Mouse (Mus musculus): ENCODE data around the gene Phlpp2. TPM values are rescaled to one million over a fixed set of nuclear protein-coding genes. Genes with fewer than 3 reads are reported as not detected.
"Not testable (repeated sequence)": the region's sequence is repeated elsewhere in the genome, so short reads cannot be mapped to it uniquely, and the experiment has no call there.

Gene Phlpp2
- polyA plus RNA-seq, 1 experiment from 2014 or later: 3.4 TPM

- no peaks in the 10 kb centered on the region for H3K9me3 ChIP-seq (replicated peaks)
- H3K4me2 ChIP-seq: peak overlapping the region; percentile 86
- WGBS: under 1% methylated on average over 63 of the region's 78 CpGs
- ATAC-seq: peak; percentile 88
- peak overlapping the region; percentile 97 for H3K4me3 ChIP-seq
- peak overlapping the region; percentile 96 for H3K9ac ChIP-seq
- peaks cover 14% of the 10 kb centered on the region; the same call in 1 of the 2 replicates for H3K4me1 ChIP-seq
- H3K27me3 ChIP-seq: no peaks in the 10 kb centered on the region
- peak overlapping the region; percentile 88 for H3K27ac ChIP-seq
- peaks cover 9% of the 10 kb centered on the region; the same call in 1 of the 2 replicates for H3K36me3 ChIP-seq (ENCODE audit: poor library complexity, severe bottlenecking)
Observed at GRCm38 (mm10) chr8:109868680-109869361, 479 bp downstream of the Phlpp2 start.

GRCm38 (mm10) chr8:109871056-109871455, 2.7 kb downstream of the Phlpp2 start:
- Histone ChIP-seq H3K9me3 (replicated peaks) (no peaks in the 10 kb centered on the region), H3K4me2 (no peak overlapping the region), H3K4me3 (no peak overlapping the region), H3K27me3 (no peaks in the 10 kb centered on the region), H3K27ac (no peak overlapping the region), H3K4me1 (peaks cover 14% of the 10 kb centered on the region; the same call in 1 of the 2 replicates), H3K9ac (no peak overlapping the region), H3K36me3 (ENCODE audit: poor library complexity, severe bottlenecking) (peaks cover 9% of the 10 kb centered on the region; the same call in 1 of the 2 replicates)
- WGBS: 89% methylated on average over 1 of the region's 1 CpGs
- no peak for ATAC-seq

DNA sequence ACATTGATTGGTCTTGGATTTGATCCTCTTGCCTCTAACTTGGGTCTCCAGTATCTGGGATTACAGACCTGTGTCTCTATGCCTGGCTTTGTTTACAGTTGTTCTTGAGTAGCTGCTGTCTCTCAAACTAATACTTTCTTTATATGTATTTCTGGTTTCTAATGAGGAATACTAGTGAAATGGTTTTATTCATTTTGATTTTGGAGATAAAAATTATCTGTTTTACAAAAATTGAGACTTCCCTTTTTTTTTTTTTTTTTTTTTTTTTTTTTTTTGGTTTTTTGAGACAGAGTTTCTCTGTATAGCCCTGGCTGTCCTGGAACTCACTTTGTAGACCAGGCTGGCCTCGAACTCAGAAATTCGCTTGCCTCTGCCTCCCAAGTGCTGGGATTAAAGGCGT, 5.5 kb downstream of the Phlpp2 start:
- H3K4me1 ChIP-seq: peaks cover 10% of the 10 kb centered on the region; the same call in 1 of the 2 replicates
- H3K36me3 ChIP-seq (ENCODE audit: poor library complexity, severe bottlenecking): peaks cover 30% of the 10 kb centered on the region
- H3K27me3 ChIP-seq; ATAC-seq; H3K9me3 ChIP-seq (replicated peaks); H3K9ac ChIP-seq; H3K4me2 ChIP-seq; H3K27ac ChIP-seq; H3K4me3 ChIP-seq: not testable (repeated sequence)
- 87% methylated on average over 3 of the region's 3 CpGs for WGBS

- no peak overlapping the region for H3K4me3 ChIP-seq
- H3K36me3 ChIP-seq (ENCODE audit: poor library complexity, severe bottlenecking): peaks cover 46% of the 10 kb centered on the region
- H3K9me3 ChIP-seq (replicated peaks): no peaks in the 10 kb centered on the region
- no peak for ATAC-seq
- H3K27ac ChIP-seq: no peak overlapping the region
- H3K4me2 ChIP-seq: no peak overlapping the region
- H3K27me3 ChIP-seq: no peaks in the 10 kb centered on the region
- no peak overlapping the region for H3K9ac ChIP-seq
- no peaks in the 10 kb centered on the region for H3K4me1 ChIP-seq
- 94% methylated on average over 5 of the region's 5 CpGs for WGBS
Observed at GRCm38 (mm10) chr8:109880012-109880662, 11.8 kb downstream of the Phlpp2 start.

- peaks cover 35% of the 10 kb centered on the region for H3K36me3 ChIP-seq (ENCODE audit: poor library complexity, severe bottlenecking)
- H3K4me3 ChIP-seq: no peak overlapping the region
- H3K4me2 ChIP-seq: no peak overlapping the region
- no peak overlapping the region for H3K9ac ChIP-seq
- no peak overlapping the region for H3K27ac ChIP-seq
- no peak for ATAC-seq
- no peaks in the 10 kb centered on the region for H3K4me1 ChIP-seq
- H3K9me3 ChIP-seq (replicated peaks): no peaks in the 10 kb centered on the region
- no peaks in the 10 kb centered on the region for H3K27me3 ChIP-seq
Observed at GRCm38 (mm10) chr8:109885294-109885693, 17.0 kb downstream of the Phlpp2 start.

DNA sequence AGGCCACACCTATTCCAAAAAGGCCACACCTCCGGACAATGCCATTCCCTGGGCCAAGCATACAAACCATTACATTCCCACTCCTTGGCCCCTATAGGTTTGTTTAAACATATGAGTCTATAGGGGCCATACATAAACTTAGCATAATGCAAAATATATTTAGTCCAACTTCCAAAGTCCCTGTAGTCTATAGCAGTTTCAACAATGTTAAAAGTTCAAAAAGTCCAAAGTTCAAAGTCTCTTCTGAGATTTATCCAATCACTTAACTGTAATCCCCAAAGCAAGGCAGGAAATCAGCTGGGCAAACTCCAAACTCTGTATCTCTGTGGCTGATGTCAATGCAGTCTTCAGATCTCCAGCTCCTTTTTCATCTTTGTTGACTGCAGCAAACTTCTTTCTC, 20.9 kb downstream of the Phlpp2 start:
- no peaks in the 10 kb centered on the region for H3K27me3 ChIP-seq
- H3K4me1 ChIP-seq: no peaks in the 10 kb centered on the region
- H3K4me2 ChIP-seq: no peak overlapping the region
- H3K36me3 ChIP-seq (ENCODE audit: poor library complexity, severe bottlenecking): peaks cover 36% of the 10 kb centered on the region
- no peak overlapping the region for H3K4me3 ChIP-seq
- H3K27ac ChIP-seq: no peak overlapping the region
- H3K9me3 ChIP-seq (replicated peaks): no peaks in the 10 kb centered on the region
- ATAC-seq: no peak
- H3K9ac ChIP-seq: no peak overlapping the region
- 92% methylated on average over 1 of the region's 1 CpGs for WGBS

GRCm38 (mm10) chr8:109890794-109891585, 22.6 kb downstream of the Phlpp2 start:
- H3K4me2 ChIP-seq: no peak overlapping the region
- H3K9ac ChIP-seq: no peak overlapping the region
- WGBS: 94% methylated on average over 3 of the region's 3 CpGs
- peaks cover 37% of the 10 kb centered on the region for H3K36me3 ChIP-seq (ENCODE audit: poor library complexity, severe bottlenecking)
- H3K4me1 ChIP-seq: no peaks in the 10 kb centered on the region
- H3K4me3 ChIP-seq: no peak overlapping the region
- no peak overlapping the region for H3K27ac ChIP-seq
- H3K9me3 ChIP-seq (replicated peaks): no peaks in the 10 kb centered on the region
- no peaks in the 10 kb centered on the region for H3K27me3 ChIP-seq
- no peak for ATAC-seq

GRCm38 (mm10) chr8:109894636-109895035, 26.3 kb downstream of the Phlpp2 start:
- WGBS: 94% methylated on average over 1 of the region's 1 CpGs
- H3K4me2 ChIP-seq: no peak overlapping the region
- H3K9ac ChIP-seq: no peak overlapping the region
- peaks cover 25% of the 10 kb centered on the region for H3K36me3 ChIP-seq (ENCODE audit: poor library complexity, severe bottlenecking)
- H3K4me1 ChIP-seq: no peaks in the 10 kb centered on the region
- ATAC-seq: no peak
- H3K27ac ChIP-seq: no peak overlapping the region
- H3K9me3 ChIP-seq (replicated peaks): no peaks in the 10 kb centered on the region
- no peak overlapping the region for H3K4me3 ChIP-seq
- no peaks in the 10 kb centered on the region for H3K27me3 ChIP-seq

- no peak overlapping the region for H3K4me2 ChIP-seq
- no peaks in the 10 kb centered on the region for H3K4me1 ChIP-seq
- no peak overlapping the region for H3K4me3 ChIP-seq
- H3K27ac ChIP-seq: no peak overlapping the region
- no peaks in the 10 kb centered on the region for H3K9me3 ChIP-seq (replicated peaks)
- H3K36me3 ChIP-seq (ENCODE audit: poor library complexity, severe bottlenecking): peaks cover 18% of the 10 kb centered on the region
- no peak overlapping the region for H3K9ac ChIP-seq
- no peaks in the 10 kb centered on the region for H3K27me3 ChIP-seq
- no peak for ATAC-seq
- 90% methylated on average over 12 of the region's 12 CpGs for WGBS
Observed at GRCm38 (mm10) chr8:109895355-109895754, 27.0 kb downstream of the Phlpp2 start.

- Histone ChIP-seq H3K9ac (no peak overlapping the region), H3K4me3 (no peak overlapping the region), H3K4me2 (no peak overlapping the region), H3K27ac (no peak overlapping the region), H3K9me3 (replicated peaks) (no peaks in the 10 kb centered on the region), H3K27me3 (no peaks in the 10 kb centered on the region), H3K36me3 (ENCODE audit: poor library complexity, severe bottlenecking) (peaks cover 25% of the 10 kb centered on the region; the same call in 1 of the 2 replicates), H3K4me1 (no peaks in the 10 kb centered on the region)
- no peak for ATAC-seq
Observed at GRCm38 (mm10) chr8:109902379-109902778, 34.0 kb downstream of the Phlpp2 start.

DNA sequence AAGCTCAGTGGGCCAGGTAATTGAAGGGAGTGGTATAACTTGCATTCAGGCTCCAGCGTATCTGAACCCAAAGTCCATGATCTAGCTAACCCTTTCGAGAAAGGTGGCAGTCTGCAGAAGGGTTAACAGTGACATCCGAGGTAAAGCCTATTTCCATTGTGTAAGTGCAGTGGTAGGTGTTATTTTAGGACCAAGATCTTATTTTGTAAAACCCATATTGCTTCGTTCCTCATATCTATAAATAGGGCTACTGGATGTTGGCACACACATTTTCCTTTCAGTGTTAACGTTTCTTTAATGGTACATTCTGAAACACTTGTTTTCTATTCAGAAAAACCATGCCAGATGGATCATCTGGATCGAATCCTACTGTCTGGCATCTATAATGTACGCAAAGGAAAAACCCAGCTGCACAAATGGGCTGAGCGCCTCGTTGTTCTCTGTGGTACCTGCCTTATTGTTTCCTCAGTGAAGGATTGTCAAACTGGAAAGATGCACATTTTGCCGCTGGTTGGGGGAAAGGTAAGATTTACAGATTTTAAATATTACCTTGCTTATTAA, 35.6 kb downstream of the Phlpp2 start:
- Histone ChIP-seq H3K36me3 (ENCODE audit: poor library complexity, severe bottlenecking) (peaks cover 36% of the 10 kb centered on the region), H3K4me2 (no peak overlapping the region)
- no peak for ATAC-seq

More for the DNA sequence above, 35.6 kb downstream of the Phlpp2 start:
- no peak overlapping the region for H3K27ac ChIP-seq
- no peaks in the 10 kb centered on the region for H3K9me3 ChIP-seq (replicated peaks)
- H3K4me3 ChIP-seq: no peak overlapping the region
- no peak overlapping the region for H3K9ac ChIP-seq
- H3K4me1 ChIP-seq: no peaks in the 10 kb centered on the region
- WGBS: 84% methylated on average over 10 of the region's 10 CpGs
- H3K27me3 ChIP-seq: no peaks in the 10 kb centered on the region
